Comparison of ENCODE assay signal across 12 mouse cellular contexts in the genomic region with DNA sequence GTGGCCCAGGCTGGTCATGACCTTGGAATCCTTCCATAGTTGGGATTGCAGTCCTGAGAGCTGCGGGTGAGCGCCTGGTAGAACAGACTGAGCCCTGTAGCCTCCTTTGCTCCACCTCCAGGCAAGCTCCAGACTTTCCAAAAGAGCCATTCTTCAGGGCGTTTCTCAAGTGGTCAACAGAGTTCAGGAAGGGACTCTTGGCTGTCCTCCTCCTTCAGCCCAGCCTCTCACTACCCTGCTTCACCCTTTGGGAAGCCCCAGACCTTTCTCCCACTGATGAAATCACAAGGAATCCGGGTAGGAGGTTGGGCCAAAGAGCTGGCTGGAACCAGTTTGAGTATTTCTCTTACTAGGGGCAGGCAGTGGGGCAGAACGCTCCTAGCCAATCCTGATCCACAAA. TPM values are rescaled to one million over a fixed set of nuclear protein-coding genes. Genes with fewer than 3 reads are reported as not detected.
DNase-seq lines count a peak whose midpoint lies in the region; TF ChIP-seq lines count a peak whose summit lies in the region.
"Had no signal": no experiment of that assay in that cellular context is flagged by ENCODE, and none has a peak within 500 bp of the region (broad histone marks: within the 10 kb centered on the region; RNA-seq: fewer than 3 reads in every experiment).

No protein-coding gene starts in this region.

- TF ChIP-seq CTCF in left cerebral cortex, adult 2 months (IDR thresholded peaks at IDR 0.05) = no peak

- intact Hi-C loops in left cerebral cortex, adult 2 months (cut with DNase I) = no loop called here

- DNase-seq in urinary bladder, adult 2 months (ENCODE audit: low spot score) = peak; percentile 41
- DNase-seq in urinary bladder, postnatal 10 days (ENCODE audit: low spot score) = no peak
- peak; percentile 81 to 84 for DNase-seq in heart, adult 9 months (ENCODE audit: low spot score in 2 of 2)
- DNase-seq in kidney, postnatal 14 days = peak; percentile 74
- DNase-seq in testis, postnatal 10 days (ENCODE audit: low spot score) = peak; percentile 52
- no peak for DNase-seq in thymus, postnatal 4 days
- DNase-seq in left cerebral cortex, adult 2 months (ENCODE audit: extremely low spot score in 1 of 2, low spot score in 2 of 2) = no peak
- no peak for DNase-seq in embryo, embryonic 9.5 days (ENCODE audit: extremely low spot score)
- DNase-seq: embryo, embryonic 11 days; thymus, postnatal 36 days had no signal

- H3K4me3 ChIP-seq in left cerebral cortex, adult 2 months = no peak overlapping the region

- no peak overlapping the region for H3K27ac ChIP-seq in left cerebral cortex, adult 2 months
- H3K27ac ChIP-seq: macrophage had no signal

RNA-seq across cellular contexts. Expression of a gene that starts 1.1 kb away (rescaled TPM):
- 213 and 249 TPM in 2 replicates for polyA plus RNA-seq in urinary bladder, adult 2 months (2012; rRNA removed)
- 1 to 10 TPM; 3.2 to 6.2 TPM for total RNA-seq in left cerebral cortex, adult 2 months (2021)

RNA-seq across cellular contexts. Expression of a gene that starts 35.6 kb away (rescaled TPM):
- polyA plus RNA-seq in urinary bladder, adult 2 months (2012; rRNA removed) = 78.6 and 101 TPM in 2 replicates
- 100 to 1,000 TPM; 287 to 321 TPM for total RNA-seq in left cerebral cortex, adult 2 months (2021)

RNA-seq across cellular contexts. Expression of a gene that starts 36.5 kb away (rescaled TPM):
- polyA plus RNA-seq in urinary bladder, adult 2 months (2012; rRNA removed) = 17.2 and 21.3 TPM in 2 replicates
- 10 to 100 TPM; 51.0 to 52.2 TPM for total RNA-seq in left cerebral cortex, adult 2 months (2021)

RNA-seq across cellular contexts. Expression of a gene that starts 41.9 kb away (rescaled TPM):
- polyA plus RNA-seq in urinary bladder, adult 2 months (2012; rRNA removed) = 190 and 236 TPM in 2 replicates
- total RNA-seq in left cerebral cortex, adult 2 months (2021) = 100 to 1,000 TPM; 248 to 254 TPM

RNA-seq across cellular contexts. Expression of a gene that starts 58.3 kb away (rescaled TPM):
- polyA plus RNA-seq in urinary bladder, adult 2 months (2012; rRNA removed) = not detected in 2 replicates
- under 1 TPM; 0.32 to 0.33 TPM for total RNA-seq in left cerebral cortex, adult 2 months (2021)
- total RNA-seq: layer of hippocampus, postnatal 10 days had no signal
- polyA plus RNA-seq: macrophage had no signal

Comparison
In these comparisons a context has a peak if more than half of its experiments do, and no peak if none do; other contexts are left out.
1. DNase-seq: peak in urinary bladder, adult 2 months (single experiment), heart, adult 9 months (2 of 2), kidney, postnatal 14 days (single experiment) and testis, postnatal 10 days (single experiment); none in urinary bladder, postnatal 10 days (single experiment), thymus, postnatal 4 days (single experiment), left cerebral cortex, adult 2 months (0 of 2) and embryo, embryonic 9.5 days (single experiment).